ENCODE assay signal across 18 mouse cellular contexts in genomic region chr4:107935254-107935653, GRCm38 (mm10). TPM values are rescaled to one million over a fixed set of nuclear protein-coding genes. Genes with fewer than 3 reads are reported as not detected.
"Had no signal": no experiment of that assay in that cellular context is flagged by ENCODE, and none has a peak within 500 bp of the region (broad histone marks: within the 10 kb centered on the region; RNA-seq: fewer than 3 reads in every experiment).

No protein-coding gene starts in this region.

- H3K36me3 ChIP-seq: kidney, embryonic 15.5 days; limb, embryonic 13.5 days; midbrain, embryonic 12.5 days; neural tube, embryonic 15.5 days had no signal

- H3K4me3 ChIP-seq: kidney, embryonic 15.5 days; limb, embryonic 13.5 days; midbrain, embryonic 12.5 days; myocyte; neural tube, embryonic 15.5 days had no signal

- H3K9ac ChIP-seq: kidney, embryonic 15.5 days; limb, embryonic 13.5 days; liver, embryonic 14.5 days; midbrain, embryonic 12.5 days; neural tube, embryonic 15.5 days had no signal

- ATAC-seq: lung, postnatal 0 days; midbrain, embryonic 16.5 days had no signal

- H3K4me1 ChIP-seq: limb, embryonic 13.5 days; midbrain, embryonic 12.5 days; neural tube, embryonic 15.5 days had no signal

- H3K9me3 ChIP-seq: kidney, embryonic 15.5 days; limb, embryonic 13.5 days; midbrain, embryonic 12.5 days; neural tube, embryonic 15.5 days had no signal

- DNase-seq: kidney, adult 18-20 months; kidney, postnatal 14 days; left cerebral cortex, postnatal 4 days; lung, adult 18-20 months; lung, postnatal 4 days; thymus, postnatal 36 days had no signal

- H3K27ac ChIP-seq: kidney, embryonic 15.5 days; limb, embryonic 13.5 days; liver, embryonic 14.5 days; midbrain, embryonic 12.5 days; neural tube, embryonic 15.5 days had no signal

- H3K27me3 ChIP-seq: kidney, embryonic 15.5 days; limb, embryonic 13.5 days; midbrain, embryonic 12.5 days; neural tube, embryonic 15.5 days had no signal

RNA-seq across cellular contexts. Expression of gene Slc1a7, which starts 32.9 kb away (rescaled TPM):
- total RNA-seq: left cerebral cortex, postnatal 10 days; left cerebral cortex, postnatal 4 days; megakaryocyte-erythroid progenitor cell, adult 5-6 weeks had no signal
- polyA plus RNA-seq: kidney, embryonic 15.5 days; limb, embryonic 13.5 days; midbrain, embryonic 12.5 days; midbrain, embryonic 16.5 days; neural tube, embryonic 11.5 days; neural tube, embryonic 15.5 days; thymus, postnatal 0 days had no signal
